Mouse (Mus musculus) testis, adult 2 months (tissue): ENCODE measurements around the gene Grk3. TPM values are rescaled to one million over a fixed set of nuclear protein-coding genes. Genes with fewer than 3 reads are reported as not detected.

Source experiments
- H3K27ac ChIP-seq: fragments of 200-500 bp; 2 replicates; pipeline ENCODE4 v1.5.1; 2012; ENCODE audit warnings: low read depth, low read length; ENCODE audit not compliant: control insufficient read depth, insufficient read depth
- H3K27me3 ChIP-seq: fragments of 200-500 bp; 2 replicates; pipeline ENCODE4 v1.6.1; 2012; ENCODE audit warnings: mild to moderate bottlenecking, low read length, moderate library complexity; ENCODE audit not compliant: control insufficient read depth, insufficient read depth
- H3K36me3 ChIP-seq: fragments of 200-500 bp; 2 replicates; pipeline ENCODE4 v1.6.1; 2012; ENCODE audit warnings: mild to moderate bottlenecking, low read length; ENCODE audit not compliant: control insufficient read depth, insufficient read depth
- H3K4me1 ChIP-seq: fragments of 200-500 bp; 2 replicates; pipeline ENCODE4 v1.6.1; 2012; ENCODE audit warnings: low read length; ENCODE audit not compliant: control insufficient read depth, insufficient read depth
- H3K4me3 ChIP-seq: fragments of 200-500 bp; 2 replicates; pipeline ENCODE4 v1.5.1; 2012; ENCODE audit warnings: low read depth, mild to moderate bottlenecking, low read length, moderate library complexity, mixed read lengths; ENCODE audit not compliant: control insufficient read depth
- CTCF ChIP-seq: fragments of 200-500 bp; IDR thresholded peaks from 2 replicates; pipeline ENCODE4 v1.5.1; 2012; ENCODE audit warnings: low read depth, mild to moderate bottlenecking, inconsistent platforms, low read length, moderate library complexity; ENCODE audit not compliant: control insufficient read depth, insufficient read depth, insufficient replicate concordance
- POLR2A ChIP-seq: fragments of 200-500 bp; IDR thresholded peaks from 2 replicates; pipeline ENCODE4 v1.6.1; 2012; ENCODE audit warnings: low read depth, mild to moderate bottlenecking, inconsistent platforms, low read length, moderate library complexity; ENCODE audit not compliant: control insufficient read depth
- polyA plus RNA-seq: library from polyadenylated mRNA; depleted of rRNA; stranded (reverse); fragments of >200 nt; gene quantifications from 2 replicates; pipeline ENCODE4 v1.2.3, GENCODE M21; 2012; rRNA removed

Gene Grk3
- polyA plus RNA-seq, result 15.3 and 15.8 TPM in 2 replicates

- Histone ChIP-seq H3K4me3 (peak within 1 kb of the TSS; percentile 89), H3K27me3 (no peaks in the 10 kb centered on the region), H3K4me1 (peaks cover 13% of the 10 kb centered on the region), H3K36me3 (no peaks in the 10 kb centered on the region), H3K27ac (peak within 1 kb of the TSS; percentile 62; the same call in 1 of the 2 replicates)
- TF ChIP-seq CTCF, result no peak
- peak; percentile 70 for TF ChIP-seq POLR2A
Observed at GRCm38 (mm10) chr5:113015236-113016061, at the start of gene Grk3. TSS of gene Grk3 (minus strand) at chr5:113015791.

GRCm38 (mm10) chr5:113054308-113054707, 38.7 kb upstream of the Grk3 start:
- no peaks in the 10 kb centered on the region for H3K27me3 ChIP-seq
- H3K36me3 ChIP-seq, result no peaks in the 10 kb centered on the region
- H3K4me3 ChIP-seq, result no peak overlapping the region
- no peaks in the 10 kb centered on the region for H3K4me1 ChIP-seq
- TF ChIP-seq POLR2A (no peak), CTCF (peak; percentile 92)
- H3K27ac ChIP-seq, result no peak overlapping the region

GRCm38 (mm10) chr5:113050581-113051185, 35.1 kb upstream of the Grk3 start:
- Histone ChIP-seq H3K36me3 (no peaks in the 10 kb centered on the region), H3K4me1 (no peaks in the 10 kb centered on the region), H3K27ac (no peak overlapping the region), H3K27me3 (no peaks in the 10 kb centered on the region), H3K4me3 (no peak overlapping the region)
- TF ChIP-seq POLR2A, result no peak
- TF ChIP-seq CTCF, result no peak

- no peak for TF ChIP-seq CTCF
- no peak for TF ChIP-seq POLR2A
- H3K27ac ChIP-seq, result no peak overlapping the region
- no peaks in the 10 kb centered on the region for H3K27me3 ChIP-seq
- no peak overlapping the region for H3K4me3 ChIP-seq
- H3K4me1 ChIP-seq, result no peaks in the 10 kb centered on the region
- no peaks in the 10 kb centered on the region for H3K36me3 ChIP-seq
Observed at GRCm38 (mm10) chr5:113049876-113050275, 34.3 kb upstream of the Grk3 start.

- Histone ChIP-seq H3K36me3 (no peaks in the 10 kb centered on the region), H3K4me1 (no peaks in the 10 kb centered on the region), H3K27ac (no peak overlapping the region), H3K27me3 (no peaks in the 10 kb centered on the region), H3K4me3 (no peak overlapping the region)
- TF ChIP-seq POLR2A (no peak), CTCF (no peak)
Observed at GRCm38 (mm10) chr5:113045511-113046273, 30.1 kb upstream of the Grk3 start.

- TF ChIP-seq POLR2A (no peak), CTCF (no peak)
- Histone ChIP-seq H3K4me1 (no peaks in the 10 kb centered on the region), H3K4me3 (no peak overlapping the region), H3K27ac (no peak overlapping the region), H3K36me3 (no peaks in the 10 kb centered on the region), H3K27me3 (no peaks in the 10 kb centered on the region)
Observed at GRCm38 (mm10) chr5:113043531-113043930, 27.9 kb upstream of the Grk3 start.

GRCm38 (mm10) chr5:113041567-113042071, 26.0 kb upstream of the Grk3 start:
- no peaks in the 10 kb centered on the region for H3K36me3 ChIP-seq
- TF ChIP-seq POLR2A (no peak), CTCF (no peak)
- H3K4me1 ChIP-seq, result no peaks in the 10 kb centered on the region
- no peak overlapping the region for H3K4me3 ChIP-seq
- H3K27me3 ChIP-seq, result no peaks in the 10 kb centered on the region
- no peak overlapping the region for H3K27ac ChIP-seq
